Mouse (Mus musculus) MEL (cell line): Measurements from ENCODE around the gene Brpf3.

Experiments
- CTCF ChIP-seq, 3 experiments: IDR thresholded peaks in 2 of 3; conservative IDR thresholded peaks in 1 of 3; 2 replicates each; pipeline ENCODE4 v1.5.1; 2011 to 2012; ENCODE audit warnings: low read length in 3 of 3, low read depth in 2 of 3, mild to moderate bottlenecking in 2 of 3, improper control_type of control experiment in 1 of 3, inconsistent platforms in 1 of 3, mixed read lengths in 1 of 3, moderate library complexity in 1 of 3; ENCODE audit not compliant: control insufficient read depth in 1 of 3, insufficient read depth in 1 of 3, poor library complexity in 1 of 3, severe bottlenecking in 1 of 3
- ELF1 ChIP-seq: IDR thresholded peaks from 2 replicates; pipeline ENCODE4 v1.6.1; 2014; ENCODE audit warnings: low read depth, mild to moderate bottlenecking, inconsistent platforms, low read length, improper control_type of control experiment, moderate library complexity
- RCOR1 ChIP-seq: IDR thresholded peaks from 2 replicates; pipeline ENCODE4 v1.6.1; 2012; ENCODE audit warnings: low read depth, mild to moderate bottlenecking, inconsistent platforms, low read length, improper control_type of control experiment

- TF ChIP-seq ELF1 (no peak), CTCF (IDR thresholded peaks at IDR 0.05 in 2 of 3, conservative IDR thresholded peaks at IDR 0.05 in 1 of 3; ENCODE audit: control insufficient read depth in 1 of 3, insufficient read depth in 1 of 3, low read depth in 2 of 3, low read length in 3 of 3, poor library complexity in 1 of 3, severe bottlenecking in 1 of 3) (no peak), RCOR1 (no peak)
Observed at GRCm38 (mm10) chr17:28806770-28807169, 5.9 kb downstream of the Brpf3 start.
